Mouse (Mus musculus) heart, adult 11 months (tissue): Measurements from ENCODE around the gene Nipa1.
"Not testable (repeated sequence)": the region's sequence is repeated elsewhere in the genome, so short reads cannot be mapped to it uniquely, and the experiment has no call there.

Experiments used
- DNase-seq: peaks from one replicate; pipeline ENCODE4 v3.0.0; 2022

The Nipa1 gene

DNA sequence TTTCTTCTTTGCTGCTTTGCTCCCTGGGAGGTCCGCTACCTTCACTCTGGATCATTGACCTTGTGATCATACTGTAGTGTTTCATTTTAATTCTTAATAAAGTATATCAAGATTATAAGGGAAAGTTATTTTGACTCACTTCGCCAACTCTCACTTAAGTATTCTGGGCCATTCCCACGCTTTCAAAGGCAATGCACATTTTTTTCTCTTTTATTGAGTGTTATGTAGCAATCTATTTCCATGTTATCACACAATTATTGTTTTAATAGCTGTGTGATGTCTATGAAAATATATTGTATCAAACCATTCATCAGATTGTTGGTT lies at the start of gene Nipa1:
Gene Nipa1 (minus strand): TSS at position 25 of the 324 bp plus-strand sequence.
- no peak for DNase-seq

DNA sequence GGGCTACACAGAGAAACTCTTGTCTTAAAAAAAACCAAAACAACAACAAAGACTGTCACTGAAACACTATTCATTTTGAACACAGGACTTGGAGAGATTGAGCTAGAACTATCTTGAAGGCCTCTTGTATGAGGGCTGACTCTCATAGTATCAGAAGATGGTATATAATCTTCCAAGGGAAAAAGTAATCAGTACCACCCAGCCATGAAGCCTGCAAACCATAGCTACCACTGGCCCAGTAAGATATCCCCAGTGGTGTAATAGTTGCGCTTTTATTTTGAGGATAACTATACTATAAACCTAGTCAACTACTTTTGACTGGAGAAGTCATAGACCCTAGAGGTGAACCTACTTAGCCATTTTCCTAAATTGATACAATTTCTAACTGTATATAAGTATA lies 46.9 kb upstream of the Nipa1 start:
- no peak for DNase-seq

DNA sequence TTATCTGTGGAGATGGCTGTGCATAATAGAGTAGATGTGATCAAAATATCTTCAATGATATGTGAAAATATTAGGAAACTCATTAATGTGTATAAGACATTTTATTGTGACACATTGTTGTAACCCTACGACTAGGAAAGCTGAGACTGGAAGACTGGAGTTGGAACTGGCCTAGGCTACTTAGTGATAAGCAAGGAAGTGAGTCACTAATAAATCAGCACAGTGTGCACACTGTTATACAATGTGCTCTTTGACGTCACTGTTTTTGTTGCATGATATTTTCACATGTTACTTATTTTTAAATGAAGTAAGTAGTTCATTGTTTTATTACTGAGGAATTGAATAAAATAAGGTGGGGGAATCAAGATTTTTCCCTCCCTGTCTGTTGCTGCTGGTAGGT lies 46.4 kb upstream of the Nipa1 start:
- no peak for DNase-seq

DNA sequence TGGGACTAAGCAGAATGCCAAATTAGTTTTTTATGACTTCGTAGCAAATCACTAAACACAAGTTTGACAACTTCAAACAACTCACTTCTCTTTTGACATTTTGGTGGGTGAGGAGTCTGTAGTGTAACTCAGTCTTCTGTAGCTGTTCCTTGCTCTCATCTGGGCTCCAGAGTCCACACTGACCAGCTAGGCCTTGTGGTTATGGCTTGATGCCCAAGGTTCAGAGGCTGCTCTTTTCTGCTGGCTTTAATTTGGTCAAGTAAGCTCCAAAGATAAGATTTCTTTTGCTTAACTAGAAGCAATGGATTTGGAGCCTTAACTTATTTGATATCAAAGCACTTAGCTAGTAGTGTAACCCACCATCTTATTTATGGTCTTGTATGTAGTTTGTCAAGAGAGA lies 45.1 kb upstream of the Nipa1 start:
- peak; percentile 91 for DNase-seq

DNA sequence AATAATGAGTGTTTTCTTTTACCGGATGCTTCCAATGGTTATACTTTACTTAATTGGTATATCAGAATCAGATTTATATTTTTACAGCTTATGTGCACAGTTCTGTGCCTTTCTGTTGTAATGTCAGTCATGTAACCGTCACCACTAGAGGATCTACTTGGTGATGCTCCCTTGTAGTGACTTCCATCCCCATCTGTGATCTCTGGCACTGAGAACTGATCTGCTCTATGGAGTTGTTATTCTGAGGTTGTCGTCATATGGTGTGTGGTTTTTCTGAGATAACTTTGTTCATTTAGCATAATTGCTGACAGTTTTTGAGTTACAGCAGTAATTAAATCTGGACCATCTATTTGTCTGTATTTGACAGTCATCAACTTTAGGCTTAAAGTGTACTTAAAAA lies 35.6 kb upstream of the Nipa1 start:
- DNase-seq = no peak

DNA sequence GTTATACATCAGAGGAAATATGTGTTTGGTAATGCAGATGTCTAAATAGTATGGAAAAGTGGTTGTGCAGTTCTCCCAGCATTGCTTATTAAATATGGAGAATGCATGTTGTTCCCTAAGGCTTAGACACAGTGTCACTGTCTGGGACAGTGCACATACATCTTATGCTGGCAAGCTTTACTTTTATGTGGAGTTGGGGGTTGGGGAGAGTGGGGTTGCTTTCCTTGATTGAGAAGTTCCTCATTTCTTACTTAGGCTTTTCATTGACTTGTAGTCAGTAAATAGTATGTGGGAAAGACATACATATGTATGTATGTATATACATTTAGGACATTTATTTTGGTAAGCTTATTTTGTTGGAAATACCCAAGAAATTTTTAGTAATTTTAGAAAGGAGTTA lies 33.2 kb upstream of the Nipa1 start:
- DNase-seq = no peak

DNA sequence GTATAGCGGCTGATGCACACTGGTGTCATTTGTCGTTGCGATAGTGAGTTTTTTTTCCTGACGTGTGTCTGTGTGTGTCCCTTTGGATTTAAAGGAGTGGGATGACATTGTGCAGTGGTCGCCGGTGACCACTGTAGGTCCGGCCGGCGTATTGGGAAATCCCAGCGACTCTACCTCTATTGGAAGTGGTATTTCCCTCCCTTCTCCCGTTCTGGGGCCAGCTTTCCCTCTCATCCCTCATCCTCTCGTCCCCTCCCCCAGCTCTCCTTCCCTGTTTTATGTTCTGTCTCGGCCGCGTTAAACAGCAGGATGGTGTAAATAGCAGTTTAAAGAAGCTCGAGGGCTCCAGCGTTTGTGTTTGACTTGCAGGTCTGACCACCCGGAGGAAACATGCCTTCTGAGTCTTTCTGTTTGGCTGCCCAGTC lies 30.7 kb upstream of the Nipa1 start:
- DNase-seq = peak; percentile 94

DNA sequence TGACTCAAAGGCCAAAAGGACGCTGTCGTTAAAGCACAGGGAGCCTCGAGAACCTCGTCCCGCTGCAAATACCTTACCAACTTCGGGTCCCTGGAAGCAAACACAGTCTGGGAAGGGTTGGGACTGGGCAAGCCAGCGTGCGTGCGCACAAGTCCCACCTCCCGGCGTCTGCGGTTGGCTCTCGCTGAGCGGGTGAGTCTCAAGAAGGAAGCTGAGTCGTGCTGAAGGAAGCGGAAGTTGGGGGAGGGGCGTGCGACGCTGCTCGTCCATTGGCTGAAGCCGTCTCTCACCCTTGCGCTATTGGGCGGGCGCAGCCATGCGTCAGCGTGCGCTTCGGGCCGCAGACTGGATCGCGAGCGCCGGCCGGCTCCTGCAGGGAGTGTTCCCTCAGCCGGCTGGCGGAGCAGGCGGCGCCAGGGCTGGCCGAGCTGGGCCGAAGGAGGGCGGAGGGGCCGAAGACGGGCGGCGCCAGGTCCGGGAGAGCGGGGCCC lies 30.1 kb upstream of the Nipa1 start, which contains the start of gene Herc2:
Gene Herc2 (plus strand): TSS at position 366 of the 491 bp plus-strand sequence.
- peak; percentile 100 for DNase-seq

DNA sequence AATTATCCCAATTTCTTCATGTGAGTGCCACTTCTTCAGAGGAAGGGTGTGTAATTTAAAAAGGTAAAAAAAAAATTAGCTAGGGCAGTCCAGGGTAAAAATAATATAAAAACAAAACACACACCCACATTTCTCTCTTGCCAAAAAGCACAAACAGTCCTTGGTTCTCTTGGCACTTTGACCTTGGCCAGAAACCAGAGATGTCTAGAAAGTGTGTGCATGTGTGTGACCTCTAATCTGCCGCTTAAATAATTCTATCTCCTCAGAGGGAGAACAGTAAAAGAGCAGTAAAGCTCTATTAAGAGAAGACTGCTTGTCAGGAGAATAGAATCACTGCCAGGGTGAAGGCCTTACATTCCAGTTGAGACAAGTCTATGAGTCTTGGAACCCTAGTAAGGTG lies 27.4 kb upstream of the Nipa1 start:
- no peak for DNase-seq

DNA sequence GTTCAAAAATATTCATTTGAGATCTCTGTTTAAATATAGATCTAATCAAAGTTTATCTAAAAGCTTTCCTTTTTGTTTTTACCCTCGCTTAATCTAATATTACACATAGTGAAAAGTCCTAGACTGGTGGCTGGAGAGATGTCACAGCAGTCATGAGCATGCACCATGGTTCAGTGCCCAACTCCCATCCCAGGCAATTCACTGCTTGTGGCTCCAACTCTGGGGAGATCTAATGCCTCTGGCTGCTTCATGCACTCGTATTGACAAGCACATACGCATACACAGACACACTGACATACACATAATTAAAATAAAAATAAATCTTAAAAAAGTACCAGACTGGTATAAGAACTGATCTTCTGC lies 24.5 kb upstream of the Nipa1 start:
- no peak for DNase-seq

DNA sequence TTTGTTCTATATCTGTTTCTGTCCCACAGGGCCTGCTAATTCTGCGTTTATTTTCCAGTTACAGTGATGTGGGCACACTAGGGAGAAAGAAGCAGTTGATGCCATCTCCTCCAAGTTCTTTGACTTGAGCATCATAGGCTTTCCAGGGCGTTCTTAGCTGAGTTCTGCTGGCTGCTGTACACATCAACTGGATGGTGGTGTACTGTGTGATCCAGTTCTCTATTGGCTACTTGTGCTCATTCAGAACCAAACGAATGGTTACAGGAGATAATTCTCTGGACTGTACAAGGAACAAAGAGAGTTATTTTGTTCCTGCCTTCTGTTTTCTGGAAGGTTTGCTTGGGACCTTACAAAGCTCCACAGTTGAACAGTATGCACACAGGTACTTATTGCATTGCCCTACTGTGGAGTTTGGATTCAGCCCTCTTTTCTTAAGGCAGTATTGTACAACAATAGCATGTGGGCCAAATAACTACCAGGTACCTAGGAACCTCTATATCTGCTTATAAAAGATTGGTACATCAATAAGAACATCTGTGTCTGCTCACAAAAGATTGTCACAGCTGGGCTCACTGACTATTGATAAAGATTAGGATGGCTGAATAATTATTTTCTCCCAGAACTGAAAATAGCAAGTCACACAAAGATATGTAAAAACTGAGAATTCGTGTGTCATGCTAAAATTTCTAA lies 24.0 kb upstream of the Nipa1 start:
- DNase-seq = no peak

DNA sequence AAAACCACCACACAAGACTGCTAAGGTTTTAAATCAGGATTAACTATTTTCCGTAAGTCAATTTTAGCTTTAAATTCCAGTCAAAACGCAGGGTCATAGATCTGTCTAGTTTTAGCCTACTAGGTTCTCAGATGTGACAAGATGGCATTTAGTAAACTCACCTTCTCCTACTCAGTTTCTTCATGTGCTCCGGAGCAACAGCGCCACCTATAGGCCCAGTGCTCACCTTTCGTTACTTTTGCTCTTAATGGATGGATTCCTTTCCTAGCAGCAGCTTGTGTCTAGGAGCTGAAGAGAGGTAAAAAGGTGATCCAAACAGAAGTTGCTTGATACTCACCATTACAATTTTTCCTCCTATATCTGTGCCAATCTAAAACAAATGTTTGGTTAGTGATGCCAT lies 22.6 kb upstream of the Nipa1 start:
- DNase-seq = no peak

DNA sequence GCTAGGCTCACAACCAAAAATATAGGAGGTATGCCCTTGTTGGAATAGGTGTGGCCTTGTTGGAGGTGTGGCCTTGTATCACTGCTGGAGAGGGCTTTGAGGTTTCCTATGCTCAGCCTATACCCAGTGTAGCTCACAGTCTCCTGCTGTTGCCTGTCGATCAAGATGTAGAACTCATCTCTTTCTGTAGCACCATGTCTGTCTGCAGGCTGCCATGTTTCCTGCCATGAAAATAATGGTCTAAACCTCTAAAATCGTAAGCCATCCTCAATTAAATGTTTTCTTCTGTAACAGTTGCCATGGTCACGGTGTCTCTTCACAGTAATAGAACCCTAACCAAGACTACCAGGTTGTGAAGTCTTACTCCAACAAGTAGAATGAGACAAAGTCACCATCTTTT lies 3.8 kb upstream of the Nipa1 start:
- DNase-seq = peak; percentile 61

DNA sequence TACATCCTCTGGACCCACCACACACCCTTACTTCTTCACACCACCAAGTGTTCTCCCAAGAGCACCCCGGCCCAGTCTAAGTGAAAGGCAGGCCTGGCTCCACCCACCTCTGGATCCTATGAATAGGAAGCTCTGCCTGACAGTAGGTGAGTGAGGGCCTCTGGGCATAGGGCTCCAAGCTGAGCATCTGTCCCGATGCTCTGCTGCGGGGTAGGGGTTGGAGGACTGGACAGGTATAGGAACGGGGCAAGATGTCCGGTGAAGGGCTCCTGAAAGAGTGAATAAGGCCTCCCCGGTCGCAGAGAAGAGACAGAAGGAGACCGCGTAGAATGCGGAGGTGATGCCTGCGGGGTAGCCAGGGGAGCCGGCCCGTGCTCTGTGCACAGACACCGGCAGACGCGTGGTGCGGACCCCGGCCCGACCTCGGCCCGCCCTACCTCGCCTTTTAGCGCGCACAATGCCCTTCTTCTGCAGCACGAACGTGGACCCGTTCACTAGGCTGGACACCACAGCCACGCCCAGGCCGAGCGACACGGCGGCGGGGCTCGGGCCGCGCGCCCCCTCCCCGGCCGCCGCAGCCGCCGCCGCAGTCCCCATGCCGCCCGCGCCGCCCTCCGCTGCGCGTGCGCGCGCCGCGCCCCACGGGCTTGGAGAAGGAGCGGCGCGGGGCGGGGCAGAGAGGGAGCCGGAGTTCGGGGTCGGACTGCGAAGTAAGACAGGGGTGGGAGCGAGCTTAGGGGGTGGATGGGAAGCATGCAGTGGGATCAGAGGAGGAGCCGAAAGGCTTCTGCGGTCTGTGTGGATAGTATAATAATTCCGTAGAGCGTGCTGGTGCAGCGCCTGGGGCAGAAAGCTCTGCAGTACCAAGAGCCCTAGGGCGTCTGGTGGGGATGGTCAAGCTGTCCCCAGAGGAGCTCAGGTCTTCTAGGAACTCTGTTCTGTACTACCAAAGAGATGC lies 503 bp downstream of the Nipa1 start:
- DNase-seq = peak; percentile 98

DNA sequence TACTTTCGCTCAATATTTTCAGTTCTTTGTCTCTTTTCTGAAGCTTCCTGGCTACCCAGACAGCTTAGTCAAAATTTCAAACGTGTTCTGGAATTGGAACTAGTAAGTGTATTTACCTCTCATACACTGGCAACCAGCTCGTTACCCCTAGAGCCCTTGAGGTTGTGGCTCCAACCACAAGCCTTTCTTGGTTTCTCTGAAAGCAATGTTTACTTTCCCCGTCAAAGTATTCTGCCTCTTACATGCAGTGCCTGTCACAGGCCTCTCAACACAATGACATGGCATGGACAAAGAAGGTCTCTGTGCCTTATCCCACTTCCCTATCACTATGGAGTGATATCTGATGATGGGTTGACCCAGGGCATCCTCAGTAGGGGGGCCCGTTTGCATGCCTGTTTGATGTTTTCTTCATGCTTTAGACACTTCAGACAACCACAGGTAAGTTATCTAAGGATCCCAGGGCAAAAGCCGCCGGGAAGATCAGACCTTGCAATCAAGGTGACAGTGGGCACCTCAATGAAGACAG lies 1.2 kb downstream of the Nipa1 start:
- no peak for DNase-seq

DNA sequence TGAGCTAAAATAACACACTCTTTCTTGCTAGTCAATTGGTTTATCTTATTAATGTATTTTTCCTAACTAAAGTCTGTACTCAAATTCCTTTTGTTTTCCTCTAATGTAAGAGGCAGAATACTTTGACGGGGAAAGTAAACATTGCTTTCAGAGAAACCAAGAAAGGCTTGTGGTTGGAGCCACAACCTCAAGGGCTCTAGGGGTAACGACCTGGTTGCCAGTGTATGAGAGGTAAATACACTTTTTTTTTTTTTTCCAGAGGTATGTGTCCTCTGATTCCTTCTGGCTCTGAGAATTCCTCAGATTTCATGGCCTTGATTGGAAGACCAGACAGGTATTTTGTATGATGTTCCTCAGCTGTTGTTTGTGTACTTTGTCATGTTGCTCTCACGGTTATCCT lies 2.0 kb downstream of the Nipa1 start:
- peak; percentile 23 for DNase-seq

DNA sequence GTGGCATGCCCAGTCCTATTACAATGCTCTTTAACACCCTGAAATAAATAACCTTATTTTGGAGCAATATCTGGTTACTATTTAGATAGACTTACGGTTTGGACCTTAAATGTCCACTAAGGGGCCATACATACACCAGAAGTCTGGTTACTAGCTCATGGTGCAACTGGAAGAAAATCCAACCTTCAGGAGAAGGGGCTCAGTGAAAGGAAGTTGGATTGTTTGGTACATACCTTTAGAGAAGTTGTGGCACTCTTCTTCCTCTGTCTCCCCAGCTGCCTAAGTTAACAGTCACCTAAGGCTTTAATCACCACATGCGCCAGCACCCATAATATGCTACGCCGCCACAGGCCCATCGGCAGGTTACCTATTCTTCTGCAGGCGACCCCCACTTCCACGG lies 3.9 kb downstream of the Nipa1 start:
- no peak for DNase-seq

DNA sequence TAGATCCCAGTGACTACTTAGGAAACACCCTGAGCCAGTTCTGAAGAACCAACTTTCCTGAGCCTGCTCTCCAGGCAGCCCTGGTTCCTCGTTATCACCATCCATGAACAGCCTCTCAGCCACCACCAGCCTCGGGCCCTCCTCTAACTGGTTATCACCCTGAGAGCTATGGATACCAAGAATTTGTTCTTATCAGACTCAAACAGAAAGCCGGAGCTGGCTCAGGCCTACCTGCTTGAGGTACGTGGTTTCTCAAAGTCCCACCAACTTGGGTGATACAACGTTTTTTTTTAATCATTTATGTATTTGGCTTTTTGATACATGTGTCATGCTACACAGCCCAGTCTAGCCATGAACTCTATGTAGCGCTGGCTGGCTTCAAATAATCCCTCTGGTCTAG lies 4.6 kb downstream of the Nipa1 start:
- no peak for DNase-seq

DNA sequence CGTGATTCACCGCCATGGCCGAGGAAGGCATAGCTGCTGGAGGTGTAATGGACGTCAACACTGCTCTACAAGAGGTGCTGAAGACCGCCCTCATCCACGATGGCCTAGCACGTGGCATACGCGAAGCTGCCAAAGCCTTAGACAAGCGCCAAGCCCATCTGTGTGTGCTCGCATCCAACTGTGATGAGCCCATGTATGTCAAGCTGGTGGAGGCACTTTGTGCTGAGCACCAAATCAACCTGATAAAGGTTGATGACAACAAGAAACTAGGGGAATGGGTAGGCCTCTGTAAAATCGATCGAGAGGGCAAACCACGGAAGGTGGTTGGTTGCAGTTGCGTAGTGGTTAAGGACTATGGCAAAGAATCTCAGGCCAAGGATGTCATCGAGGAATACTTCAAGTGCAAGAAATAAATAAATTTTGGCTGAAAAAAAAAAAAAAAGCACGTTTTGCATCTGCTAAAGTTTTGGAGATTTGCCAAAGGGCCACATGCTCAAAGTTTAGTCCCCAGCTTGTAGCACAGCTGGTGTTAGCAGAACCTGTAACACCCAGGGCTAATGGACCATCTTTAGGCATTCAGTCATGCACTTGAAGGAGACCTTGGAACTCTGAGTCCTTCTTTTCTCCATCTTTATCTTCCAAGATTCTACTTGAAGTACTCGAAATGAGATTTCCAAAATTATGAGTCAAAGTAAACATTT lies 5.6 kb downstream of the Nipa1 start:
- not testable (repeated sequence) for DNase-seq

DNA sequence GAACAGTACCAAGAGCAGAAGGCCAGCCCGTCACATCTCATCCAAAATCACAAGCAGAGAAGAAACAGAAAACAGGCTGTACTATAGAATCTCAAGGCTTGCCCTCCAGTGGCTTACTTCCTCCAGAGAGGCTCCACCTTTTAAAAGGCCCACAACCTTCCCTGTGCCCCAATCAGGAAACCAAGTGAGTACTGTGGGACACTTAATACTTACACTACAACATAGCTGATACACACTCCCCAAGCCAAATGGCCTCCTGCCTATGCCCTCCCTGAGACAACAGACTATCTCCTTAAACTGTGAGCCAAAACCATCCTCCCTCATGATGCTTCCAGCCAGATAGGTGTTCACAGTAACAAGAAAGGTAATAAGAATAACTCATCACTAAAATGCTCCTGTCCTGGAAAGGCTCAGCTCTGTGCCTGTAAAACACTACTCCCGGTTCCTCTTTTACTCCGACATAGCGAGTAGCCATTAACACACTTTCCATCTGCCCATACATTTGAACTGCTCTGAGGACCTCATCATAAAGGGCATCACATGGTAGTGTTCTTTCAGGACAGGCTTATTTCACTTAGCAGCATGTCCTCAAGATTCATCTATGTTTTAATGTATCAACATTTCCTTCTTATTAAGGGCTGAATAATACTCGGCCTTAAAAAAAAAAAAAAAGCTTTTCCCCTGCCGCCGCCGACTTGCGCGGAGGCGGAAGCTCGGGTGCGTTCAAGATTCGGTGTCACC lies 6.3 kb downstream of the Nipa1 start:
- peak; percentile 71 for DNase-seq

DNA sequence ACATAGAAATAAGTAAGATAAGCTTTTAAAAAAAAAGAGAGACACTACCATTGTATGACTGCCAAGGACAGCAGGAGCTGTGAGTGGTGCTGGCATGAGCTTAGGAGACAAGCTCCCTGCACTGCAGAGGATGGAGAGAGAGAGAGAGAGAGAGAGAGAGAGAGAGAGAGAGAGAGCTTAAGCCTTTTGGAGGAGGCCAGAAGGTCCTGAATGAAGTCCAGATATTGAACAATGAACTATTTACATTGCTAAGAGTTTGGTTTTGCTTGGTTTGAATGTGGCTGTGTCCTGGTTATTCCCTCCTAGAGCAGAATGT lies 8.8 kb downstream of the Nipa1 start:
- no peak for DNase-seq

DNA sequence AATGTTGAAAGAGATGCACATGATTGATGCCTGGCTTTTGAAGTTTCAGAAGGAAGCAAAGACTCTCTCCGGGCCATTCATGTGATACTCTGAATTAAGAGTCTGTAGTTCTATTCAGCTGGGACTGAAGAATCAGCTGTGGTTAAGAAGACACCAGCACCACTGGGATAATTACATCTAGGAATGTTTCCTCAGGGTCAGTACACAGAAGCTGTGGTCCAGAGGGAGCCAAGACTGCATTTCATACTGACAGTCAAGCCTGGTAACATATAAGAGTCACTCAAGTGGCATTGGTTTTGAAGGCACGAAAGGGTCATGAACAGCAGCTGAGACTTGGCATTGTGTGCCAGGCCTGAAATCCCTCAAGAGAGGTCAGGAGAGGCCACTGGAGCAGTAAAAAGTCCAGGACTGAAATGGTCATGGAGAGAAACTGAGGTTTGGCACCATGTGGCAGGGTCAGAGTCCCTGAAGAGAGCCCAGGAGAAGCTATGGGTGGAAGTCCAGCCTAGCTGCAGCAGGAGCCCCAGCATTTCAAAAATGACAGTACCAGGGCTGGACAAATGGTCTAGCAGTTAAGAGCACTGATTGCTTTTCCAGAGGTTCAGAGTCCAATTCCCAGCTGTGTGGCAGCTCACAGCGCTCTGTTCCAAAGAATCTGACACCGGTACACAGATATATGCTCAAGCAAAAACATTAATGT lies 9.3 kb downstream of the Nipa1 start:
- DNase-seq = peak; percentile 81
